Mouse (Mus musculus) 3134 (cell line): ENCODE data around the gene Zfp111.

ENCODE experiments used
- DNase-seq: peaks from one replicate; pipeline ENCODE4 v3.0.0-alpha.2; 2011; ENCODE audit warnings: low spot score; ENCODE audit not compliant: insufficient read length; ENCODE audit errors: extremely low read depth

Zfp111 gene

GRCm38 (mm10) chr7:24211343-24211742 is at the start of gene Zfp111:
Zfp111 (minus strand) TSS chr7:24211443.
- DNase-seq: no peak

GRCm38 (mm10) chr7:24260000-24260312 is 48.7 kb upstream of the Zfp111 start:
- no peak for DNase-seq

- DNase-seq: no peak
Observed at GRCm38 (mm10) chr7:24259306-24259999, 48.2 kb upstream of the Zfp111 start.

- DNase-seq: peak; percentile 45
Observed at GRCm38 (mm10) chr7:24254633-24255474, 43.6 kb upstream of the Zfp111 start, which contains the start of gene Zfp108. Zfp108 (plus strand) TSS chr7:24254794.

GRCm38 (mm10) chr7:24253779-24254615 is 42.8 kb upstream of the Zfp111 start:
- DNase-seq: no peak

- DNase-seq: peak; percentile 56
Observed at GRCm38 (mm10) chr7:24237040-24237791, 26.0 kb upstream of the Zfp111 start, which contains the start of gene Zfp109. Zfp109 (minus strand) TSS chr7:24237560.

- DNase-seq: no peak
Observed at GRCm38 (mm10) chr7:24210296-24210695, 947 bp downstream of the Zfp111 start.

- no peak for DNase-seq
Observed at GRCm38 (mm10) chr7:24208282-24208886, 2.9 kb downstream of the Zfp111 start.

GRCm38 (mm10) chr7:24207488-24208261 is 3.6 kb downstream of the Zfp111 start:
- peak; percentile 75 for DNase-seq

GRCm38 (mm10) chr7:24196961-24197360 is 14.3 kb downstream of the Zfp111 start:
- no peak for DNase-seq

GRCm38 (mm10) chr7:24193157-24193556 is 18.1 kb downstream of the Zfp111 start:
- no peak for DNase-seq

- DNase-seq: no peak
Observed at GRCm38 (mm10) chr7:24191361-24191760, 19.9 kb downstream of the Zfp111 start.

- DNase-seq: no peak
Observed at GRCm38 (mm10) chr7:24189571-24189944, 21.7 kb downstream of the Zfp111 start.

GRCm38 (mm10) chr7:24188901-24189570 is 22.2 kb downstream of the Zfp111 start:
- DNase-seq: no peak

GRCm38 (mm10) chr7:24187611-24188010 is 23.6 kb downstream of the Zfp111 start:
- DNase-seq: no peak

GRCm38 (mm10) chr7:24175337-24175711 is 35.9 kb downstream of the Zfp111 start:
- DNase-seq: no peak

- DNase-seq: no peak
Observed at GRCm38 (mm10) chr7:24174618-24175336, 36.5 kb downstream of the Zfp111 start, which contains the start of gene Zfp114. Zfp114 (plus strand) TSS chr7:24175060.

GRCm38 (mm10) chr7:24172191-24172590 is 39.1 kb downstream of the Zfp111 start:
- no peak for DNase-seq
